Mouse (Mus musculus): ENCODE results near the gene Zim1. TPM values are rescaled to one million over a fixed set of nuclear protein-coding genes. Genes with fewer than 3 reads are reported as not detected.

The Zim1 gene
- not detected for total RNA-seq (2023)

GRCm38 (mm10) chr7:6696241-6697045, at the start of gene Zim1:
Zim1 (minus strand) TSS chr7:6696450.

GRCm38 (mm10) chr7:6730241-6730640, 34.0 kb upstream of the Zim1 start, which contains the start of the genes Peg3 and Usp29:
Peg3 (minus strand) TSS chr7:6730431.
Usp29 (plus strand) TSS chr7:6730578.

Other genes starting within 250 kb of the Zim1 start
- under 1 TPM in 1 of 2 experiments, not detected in 1; 0.04 TPM for gene Olfr1336, start 240.3 kb downstream of the Zim1 start, total RNA-seq (2023)
- not detected for gene Olfr1346, start 229.3 kb downstream of the Zim1 start, total RNA-seq (2023)
- gene Olfr5, start 209.5 kb downstream of the Zim1 start, total RNA-seq (2023), result not detected
- gene Olfr1347, start 196.7 kb downstream of the Zim1 start, total RNA-seq (2023), result not detected
- gene Olfr1348, start 187.7 kb downstream of the Zim1 start, total RNA-seq (2023), result not detected
- gene Olfr1349, start 173.5 kb downstream of the Zim1 start, total RNA-seq (2023), result not detected
- not detected for gene Olfr1350, start 131.6 kb downstream of the Zim1 start, total RNA-seq (2023)
- gene Peg3, start 34.0 kb upstream of the Zim1 start, total RNA-seq (2023), result not detected
- gene Usp29, start 34.1 kb upstream of the Zim1 start, total RNA-seq (2023), result not detected

Data from neutrophil, adult 59 days (primary cell).